ENCODE assay signal across 8 mouse cellular contexts in genomic region chr8:4275275-4276110, GRCm38 (mm10). TPM values are rescaled to one million over a fixed set of nuclear protein-coding genes. Genes with fewer than 3 reads are reported as not detected.
DNase-seq lines count a peak whose midpoint lies in the region; ATAC-seq and TF ChIP-seq lines count a peak whose summit lies in the region.

TSS of gene Timm44 (minus strand) at chr8:4275913.

- TF ChIP-seq POLR2A in bone marrow, adult 2 months (IDR thresholded peaks at IDR 0.05; ENCODE audit: borderline replicate concordance, control insufficient read depth, low read depth, low read length), result peak; percentile 76; the same call in 1 of the 2 replicates
- peak; percentile 19; the same call in 1 of the 2 replicates for TF ChIP-seq POLR2A in limb, embryonic 14.5 days (IDR thresholded peaks at IDR 0.05; ENCODE audit: borderline replicate concordance, extremely low read depth, insufficient read depth, insufficient read length)

- DNase-seq in 416B (ENCODE audit: low read depth), result peak; percentile 96
- DNase-seq in heart, adult 8-10 months (ENCODE audit: low spot score), result peak; percentile 95
- DNase-seq in kidney, adult 9 months, result peak; percentile 96
- peak; percentile 95 for DNase-seq in limb, embryonic 14.5 days (ENCODE audit: low spot score)
- peak; percentile 98 for DNase-seq in midbrain, postnatal 0 days (ENCODE audit: low spot score)
- peak; percentile 78 to 92 for DNase-seq in spleen, postnatal 14 days (ENCODE audit: low spot score in 2 of 2)

- H3K36me3 ChIP-seq in embryonic facial prominence, embryonic 15.5 days, result peaks cover 25% of the 10 kb centered on the region; the same call in 1 of the 2 replicates
- peaks cover 30% of the 10 kb centered on the region for H3K36me3 ChIP-seq in limb, embryonic 14.5 days (ENCODE audit: control insufficient read depth, insufficient read depth, low read length)
- 0 out of 2 replicates have a peak, but pooled peaks cover 9% of the 10 kb centered on the region for H3K36me3 ChIP-seq in midbrain, postnatal 0 days (ENCODE audit: insufficient read depth, low read length)

- H3K9me3 ChIP-seq in embryonic facial prominence, embryonic 15.5 days (replicated peaks), result no peaks in the 10 kb centered on the region
- H3K9me3 ChIP-seq in limb, embryonic 14.5 days (ENCODE audit: control insufficient read depth, low read length), result no peaks in the 10 kb centered on the region
- H3K9me3 ChIP-seq in midbrain, postnatal 0 days (ENCODE audit: low read length), result no peaks in the 10 kb centered on the region

- peak within 1 kb of the TSS; percentile 76 for H3K4me2 ChIP-seq in embryonic facial prominence, embryonic 15.5 days (replicated peaks)
- peak within 1 kb of the TSS; percentile 58 for H3K4me2 ChIP-seq in limb, embryonic 14.5 days (replicated peaks; ENCODE audit: low read depth, low read length, severe bottlenecking)
- H3K4me2 ChIP-seq in midbrain, postnatal 0 days (ENCODE audit: low read depth, low read length, poor library complexity, severe bottlenecking), result peak within 1 kb of the TSS; percentile 77

- no peak for TF ChIP-seq CTCF in bone marrow, adult 2 months (IDR thresholded peaks at IDR 0.05; ENCODE audit: control insufficient read depth, insufficient read depth, low read length)
- no peak for TF ChIP-seq CTCF in midbrain, postnatal 0 days (IDR thresholded peaks at IDR 0.05)

- WGBS in bone marrow, adult 2 months, result under 1% methylated on average over 39 of the region's 39 CpGs
- WGBS in embryonic facial prominence, embryonic 15.5 days, result under 1% methylated on average over 39 of the region's 39 CpGs
- WGBS in limb, embryonic 14.5 days, result under 1% methylated on average over 39 of the region's 39 CpGs
- under 1% methylated on average over 39 of the region's 39 CpGs for WGBS in midbrain, postnatal 0 days

- H3K4me3 ChIP-seq in bone marrow, adult 2 months (replicated peaks; ENCODE audit: control insufficient read depth, low read depth, low read length), result peak within 1 kb of the TSS; percentile 86
- H3K4me3 ChIP-seq in embryonic facial prominence, embryonic 15.5 days (replicated peaks), result peak within 1 kb of the TSS; percentile 88
- peak within 1 kb of the TSS; percentile 83 for H3K4me3 ChIP-seq in limb, embryonic 14.5 days (replicated peaks; ENCODE audit: low read length)
- peak within 1 kb of the TSS; percentile 76 for H3K4me3 ChIP-seq in midbrain, postnatal 0 days (ENCODE audit: low read depth, low read length)

- ATAC-seq in embryonic facial prominence, embryonic 15.5 days (ENCODE audit: insufficient number of reproducible peaks, low FRiP score, low TSS enrichment, low read depth), result peak; percentile 94
- ATAC-seq in limb, embryonic 14.5 days (ENCODE audit: low FRiP score, low read depth), result peak; percentile 98
- ATAC-seq in midbrain, postnatal 0 days (ENCODE audit: low FRiP score), result peak; percentile 98

- no peaks in the 10 kb centered on the region for H3K4me1 ChIP-seq in bone marrow, adult 2 months (ENCODE audit: control insufficient read depth, insufficient read depth, low read length)
- peaks cover 14% of the 10 kb centered on the region for H3K4me1 ChIP-seq in embryonic facial prominence, embryonic 15.5 days
- H3K4me1 ChIP-seq in limb, embryonic 14.5 days (ENCODE audit: control insufficient read depth, insufficient read depth, low read length), result peaks cover 4% of the 10 kb centered on the region
- H3K4me1 ChIP-seq in midbrain, postnatal 0 days (ENCODE audit: insufficient read depth, low read length), result peaks cover 6% of the 10 kb centered on the region

- H3K27ac ChIP-seq in bone marrow, adult 2 months (ENCODE audit: control insufficient read depth, insufficient read depth, low read depth, low read length, poor library complexity), result peak within 1 kb of the TSS; percentile 6; the same call in 1 of the 2 replicates
- H3K27ac ChIP-seq in embryonic facial prominence, embryonic 15.5 days (replicated peaks), result peak within 1 kb of the TSS; percentile 76
- peak within 1 kb of the TSS; percentile 41; the same call in 1 of the 2 replicates for H3K27ac ChIP-seq in limb, embryonic 14.5 days (replicated peaks; ENCODE audit: low read depth, low read length)
- peak within 1 kb of the TSS; percentile 82 for H3K27ac ChIP-seq in midbrain, postnatal 0 days (ENCODE audit: low read depth, low read length)

- no peaks in the 10 kb centered on the region for H3K27me3 ChIP-seq in embryonic facial prominence, embryonic 15.5 days
- H3K27me3 ChIP-seq in limb, embryonic 14.5 days (ENCODE audit: control insufficient read depth, insufficient read depth, low read length), result no peaks in the 10 kb centered on the region
- H3K27me3 ChIP-seq in midbrain, postnatal 0 days (ENCODE audit: insufficient read depth, low read length), result no peaks in the 10 kb centered on the region

- peak within 1 kb of the TSS; percentile 72 for H3K9ac ChIP-seq in embryonic facial prominence, embryonic 15.5 days
- H3K9ac ChIP-seq in limb, embryonic 14.5 days (ENCODE audit: low read depth, low read length, severe bottlenecking), result peak within 1 kb of the TSS; percentile 77
- peak within 1 kb of the TSS; percentile 75 for H3K9ac ChIP-seq in midbrain, postnatal 0 days (replicated peaks; ENCODE audit: low read length, poor library complexity, severe bottlenecking)

RNA-seq across cellular contexts. Expression of gene Timm44, which starts in this region (rescaled TPM):
- 46.5 and 48.3 TPM in 2 replicates for polyA plus RNA-seq in bone marrow, adult 2 months (2011; ENCODE audit: insufficient read depth, insufficient read length, low replicate concordance, missing spikeins)
- 56.7 and 62.4 TPM in 2 replicates for polyA plus RNA-seq in embryonic facial prominence, embryonic 15.5 days (2015; fragmentation: Nextera tagmentation; extraction: Ambion mirVana)
- 100 to 1,000 TPM in 2 of 4 experiments, 10 to 100 TPM in 2; 94.0 to 109 (median 101) TPM for total RNA-seq in heart, adult 8-10 months (2022)
- 100 and 103 TPM in 2 replicates for polyA plus RNA-seq in limb, embryonic 14.5 days (2012; rRNA removed)
- 69.1 and 75.8 TPM in 2 replicates for polyA plus RNA-seq in limb, embryonic 14.5 days (2014; fragmentation: Nextera tagmentation; extraction: Ambion mirVana)
- total RNA-seq in midbrain, postnatal 0 days (2014; rRNA removed), result 58.0 and 58.5 TPM in 2 replicates
- polyA plus RNA-seq in midbrain, postnatal 0 days (2015; fragmentation: Nextera tagmentation; extraction: Ambion mirVana), result 50.5 and 52.7 TPM in 2 replicates

Comparison
In these comparisons a context has a peak if more than half of its experiments do, and no peak if none do; other contexts are left out.
1. Peak in every context shown above with its lines: DNase-seq, ATAC-seq, H3K4me3 ChIP-seq and H3K27ac ChIP-seq.
2. H3K27ac ChIP-seq: peak in every context shown above with its lines; median percentile 82 in midbrain, postnatal 0 days; 76 in embryonic facial prominence, embryonic 15.5 days; 41 in limb, embryonic 14.5 days; 6 in bone marrow, adult 2 months.